Mouse (Mus musculus) layer of hippocampus, postnatal 36 days (tissue): ENCODE results near the gene Vps29. TPM values are rescaled to one million over a fixed set of nuclear protein-coding genes. Genes with fewer than 3 reads are reported as not detected.

Source experiments
- DNase-seq, 2 experiments: peaks; one replicate each; pipeline ENCODE4 v3.0.0; 2022
- total RNA-seq, 2 experiments: library from RNA; stranded (reverse); gene quantifications; 2 replicates each; pipeline ENCODE4 v1.2.3; 2021

Gene Vps29
- total RNA-seq, 2 experiments from 2014 or later = 173 to 175 TPM

DNA sequence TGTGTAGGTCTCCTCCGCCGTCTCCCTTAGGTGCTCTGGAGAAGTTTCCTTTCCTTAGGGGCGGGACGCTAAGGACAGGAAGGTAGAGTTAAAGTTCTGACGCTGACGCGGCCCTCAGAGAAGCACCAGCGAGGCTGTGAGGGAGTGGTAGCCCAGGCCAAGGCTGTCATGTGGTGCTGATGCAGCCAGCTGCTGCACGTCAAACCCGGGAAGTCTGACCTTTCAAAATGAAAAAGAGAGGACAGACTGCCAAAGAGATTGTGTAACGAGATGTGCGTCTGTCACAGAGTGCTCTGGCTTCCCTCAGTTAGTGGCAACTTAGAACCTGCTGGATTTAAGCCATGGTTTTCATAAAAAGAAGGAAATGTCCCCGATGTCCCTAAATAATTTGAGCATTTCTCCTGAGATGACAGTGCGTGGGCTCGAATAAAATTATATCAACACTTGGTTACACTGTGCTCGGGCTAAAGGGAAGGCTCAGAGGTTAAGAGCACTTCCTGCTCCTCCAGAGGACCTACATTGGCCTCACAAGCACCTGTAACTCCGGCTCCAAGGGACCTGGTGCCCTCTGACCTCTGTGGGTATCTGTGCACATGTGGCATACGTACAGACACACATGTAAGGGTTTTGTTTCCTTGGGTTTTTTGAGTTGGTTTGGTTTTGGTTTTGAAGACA lies 46.6 kb downstream of the Vps29 start:
- peak; percentile 53 to 56 for DNase-seq

DNA sequence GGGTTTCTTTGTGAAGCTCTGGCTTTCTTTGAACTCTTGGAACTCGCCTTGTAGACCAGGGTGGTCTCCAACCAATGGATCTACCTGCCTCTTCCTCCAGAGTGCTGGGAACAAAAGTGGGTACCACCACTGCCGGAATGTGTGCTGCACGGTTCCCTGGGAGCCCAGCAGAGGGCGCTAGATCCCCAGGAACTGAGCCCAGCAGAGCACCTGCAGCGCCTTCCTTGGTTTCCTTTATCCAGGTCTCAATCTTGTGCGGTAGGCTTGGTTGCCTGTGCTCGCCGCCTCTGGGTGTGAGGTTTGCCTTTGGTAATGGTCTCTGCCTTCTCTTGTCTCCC lies 47.1 kb downstream of the Vps29 start:
- DNase-seq = peak; percentile 70 to 75

DNA sequence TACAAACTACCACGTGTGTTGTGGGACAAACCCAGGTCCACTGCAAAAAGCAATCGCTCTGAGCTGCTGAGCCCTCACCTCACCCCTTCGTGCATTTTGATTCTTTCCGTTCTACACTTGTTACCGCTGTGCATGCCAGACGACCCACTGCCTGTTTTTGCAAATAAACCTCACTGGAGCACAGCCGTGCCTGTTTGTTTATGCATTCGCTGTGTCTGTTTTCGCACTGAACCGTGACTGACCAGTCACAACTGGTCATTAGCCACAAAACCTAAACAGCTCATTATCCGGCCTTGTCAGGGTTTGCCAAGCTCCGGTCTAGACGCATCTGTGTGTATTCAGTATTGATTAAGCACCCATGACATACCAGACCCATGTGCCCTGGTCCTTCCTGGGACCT lies 48.0 kb downstream of the Vps29 start:
- DNase-seq = no peak

DNA sequence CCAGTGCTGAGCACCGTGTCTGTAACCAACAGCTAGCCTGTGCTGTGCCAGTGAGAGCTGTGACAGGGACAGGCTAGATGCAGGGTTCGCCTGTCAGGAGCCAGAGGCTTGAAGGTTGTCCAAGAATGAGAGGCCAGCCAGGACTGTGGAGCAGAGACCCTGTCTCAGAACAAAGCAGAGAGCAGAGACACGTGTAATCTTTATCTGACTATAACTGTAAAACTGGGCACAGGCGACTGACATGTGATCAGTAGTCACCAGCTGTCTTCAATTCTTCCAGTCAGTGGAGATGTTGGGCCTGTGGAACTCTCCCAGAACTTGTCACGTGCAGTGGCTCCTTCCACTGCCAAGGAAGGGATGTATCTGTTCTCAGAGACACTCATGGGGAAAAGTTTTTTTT lies 48.6 kb downstream of the Vps29 start:
- DNase-seq = peak in 1 of 2 experiments; percentile 51

DNA sequence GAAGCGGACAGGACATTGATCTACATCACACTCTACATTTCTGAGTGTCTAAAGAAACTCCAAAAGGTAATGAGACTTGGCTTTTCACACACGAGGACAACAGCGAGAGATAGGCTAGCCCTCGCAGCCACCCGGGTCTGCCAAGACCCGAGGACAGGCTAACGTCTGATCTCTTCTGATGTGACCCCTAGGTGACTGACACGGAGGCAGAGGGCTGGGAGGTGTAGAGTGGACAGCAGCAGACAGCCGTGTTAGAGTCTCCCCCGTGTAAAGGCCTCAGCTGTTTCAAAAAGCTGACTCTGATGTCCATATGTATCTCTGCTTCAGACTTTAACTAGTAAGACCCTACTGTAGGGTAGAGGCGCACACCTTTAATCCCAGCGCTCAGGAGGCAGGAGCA lies 49.2 kb downstream of the Vps29 start:
- no peak for DNase-seq

DNA sequence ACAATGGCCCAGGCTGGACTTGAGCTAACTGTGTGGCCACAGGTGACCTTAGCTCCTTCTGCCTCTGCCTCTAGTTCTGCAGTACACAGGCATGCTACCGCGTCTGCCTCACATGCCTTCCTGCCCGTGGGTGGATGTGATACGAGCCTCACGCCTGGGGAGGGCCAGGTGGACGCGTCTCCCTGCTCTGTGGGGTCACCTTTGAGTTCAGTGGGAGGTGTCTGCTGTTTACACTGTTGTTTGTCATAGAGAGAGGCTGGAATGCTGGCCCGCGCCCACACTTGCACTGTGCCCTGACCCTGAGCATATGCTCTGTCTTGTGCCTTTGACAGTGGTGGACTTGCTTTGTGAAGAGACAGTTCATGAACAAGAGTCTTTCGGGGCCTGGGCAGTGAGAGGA lies 51.4 kb downstream of the Vps29 start:
- DNase-seq = no peak

DNA sequence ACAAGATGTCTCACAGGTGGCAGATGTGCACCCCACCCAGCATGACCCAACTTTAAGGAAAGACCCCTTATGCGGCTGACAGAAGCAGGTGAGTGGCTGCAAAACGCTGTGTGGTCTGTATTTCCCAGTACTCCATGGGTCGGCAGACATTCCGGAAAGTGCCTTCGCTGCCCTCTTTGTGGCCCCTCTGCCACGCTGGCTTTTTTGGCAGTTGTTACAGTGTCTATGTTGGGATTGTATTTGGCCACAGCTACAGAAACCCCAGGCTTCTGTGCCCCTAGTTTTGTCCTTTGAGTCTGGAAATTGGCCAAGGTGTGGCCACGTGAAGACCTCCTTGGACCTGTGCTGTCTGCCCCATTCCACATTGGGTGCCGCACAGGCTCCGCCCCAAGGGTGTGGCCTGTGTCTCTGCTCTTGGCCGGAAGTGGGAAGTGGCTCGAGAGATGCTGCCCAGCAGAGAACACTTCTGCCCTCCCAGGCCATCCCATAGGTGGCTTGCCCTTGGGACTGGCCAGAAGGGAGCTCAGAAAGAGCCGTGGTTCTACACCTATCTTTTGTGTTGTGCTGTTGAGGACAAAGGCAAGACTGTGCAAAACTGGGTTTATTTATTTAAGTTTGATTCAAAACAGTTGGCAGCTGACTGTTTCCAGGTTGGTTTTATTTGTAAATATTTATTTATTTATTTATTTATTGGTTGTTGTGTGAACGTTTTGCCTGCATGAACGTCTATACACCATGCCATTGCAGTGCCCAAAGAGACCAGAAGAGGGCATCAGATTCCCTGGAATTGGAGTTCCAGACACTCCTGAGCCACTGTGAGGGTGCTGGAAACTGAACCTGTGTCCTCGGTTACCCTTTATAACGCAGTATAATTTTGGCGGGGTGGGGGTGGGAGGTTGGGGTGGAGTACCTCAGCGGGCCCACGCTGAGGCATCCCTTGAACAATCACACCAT lies 55.8 kb downstream of the Vps29 start:
- DNase-seq = no peak

DNA sequence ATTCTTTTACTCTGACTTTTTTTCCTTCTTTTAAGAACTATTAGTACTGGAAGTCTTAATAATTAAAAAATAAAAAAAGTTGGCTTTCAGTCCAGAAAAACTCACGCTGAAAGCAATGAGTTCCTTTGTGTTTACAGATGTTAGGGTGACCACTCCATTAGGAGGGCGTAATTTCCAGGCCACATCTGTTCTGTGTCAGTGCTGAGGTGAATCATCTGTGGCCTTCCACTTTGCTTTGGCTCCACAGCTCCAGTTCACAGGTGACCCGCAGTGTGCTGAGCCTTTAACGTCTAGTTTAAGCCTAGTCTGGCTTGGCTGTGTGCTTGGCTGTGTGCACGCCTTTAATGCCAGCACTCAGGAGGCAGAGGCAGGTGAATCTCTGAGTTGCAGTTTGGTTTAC lies 57.7 kb downstream of the Vps29 start:
- DNase-seq = no peak

DNA sequence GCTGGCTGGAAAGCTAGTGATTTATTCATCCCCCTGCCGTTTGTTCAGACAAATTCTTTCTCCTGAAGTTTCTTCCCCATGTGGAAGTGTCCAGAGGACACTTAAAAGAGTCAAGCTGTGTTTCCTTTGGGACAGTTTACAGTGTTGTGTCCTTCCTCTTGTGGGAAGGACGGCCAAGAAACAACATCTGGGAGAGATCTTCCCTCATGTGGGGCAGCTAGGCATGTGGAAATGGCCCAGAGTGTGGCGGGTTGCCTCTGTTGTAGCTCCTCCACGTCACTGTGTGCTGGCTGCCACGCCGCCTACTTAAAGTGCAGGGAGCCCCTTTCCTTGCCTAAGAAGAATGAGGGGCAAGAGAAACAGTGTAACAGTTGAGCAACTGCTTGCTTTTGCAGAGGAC lies 58.7 kb downstream of the Vps29 start:
- no peak for DNase-seq

DNA sequence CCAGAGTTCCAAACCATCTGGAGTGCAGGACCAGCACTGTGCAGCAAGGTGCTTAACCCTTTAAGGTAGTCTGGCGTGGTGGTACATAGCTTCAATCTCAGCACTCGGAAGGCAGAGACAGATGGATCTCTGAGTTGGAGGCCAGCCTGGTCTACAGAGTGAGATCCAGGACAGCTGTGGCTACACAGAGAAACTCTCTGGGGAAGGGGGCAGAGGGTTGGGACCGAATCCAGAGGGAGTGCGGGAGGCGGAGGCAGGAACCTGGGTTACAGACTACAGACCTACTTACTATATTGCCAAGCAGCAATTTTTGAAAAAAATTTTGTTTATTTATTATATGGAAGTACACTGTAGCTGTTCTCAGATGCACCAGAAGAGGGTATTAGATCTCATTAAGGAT lies 60.2 kb downstream of the Vps29 start:
- no peak for DNase-seq

Other genes with a start within 250 kb of the Vps29 start
- gene Ccdc63, start 213.5 kb upstream of the Vps29 start, total RNA-seq = 1 to 10 TPM in 1 of 2 experiments, under 1 TPM in 1; 0.68 to 1.1 TPM
- 100 to 1,000 TPM; 223 to 225 TPM for gene Ppp1cc, start 196.1 kb upstream of the Vps29 start, total RNA-seq
- gene Hvcn1, start 147.6 kb upstream of the Vps29 start, total RNA-seq = 1 to 10 TPM; 2.4 to 3.3 TPM
- 10 to 100 TPM; 11.5 to 14.5 TPM for gene Tctn1, start 89.9 kb upstream of the Vps29 start, total RNA-seq
- 10 to 100 TPM; 41.1 to 43.6 TPM for gene Pptc7, start 70.0 kb upstream of the Vps29 start, total RNA-seq
- 1 to 10 TPM; 4.5 to 4.9 TPM for gene Rad9b, start 136 bp upstream of the Vps29 start, total RNA-seq
- 10 to 100 TPM; 29.7 to 31.4 TPM for gene Gpn3, start 17.5 kb downstream of the Vps29 start, total RNA-seq
- 10 to 100 TPM; 76.0 to 81.9 TPM for gene Fam216a, start 18.0 kb downstream of the Vps29 start, total RNA-seq
- 100 to 1,000 TPM; 260 to 262 TPM for gene Arpc3, start 37.5 kb downstream of the Vps29 start, total RNA-seq
- gene Anapc7, start 67.3 kb downstream of the Vps29 start, total RNA-seq = 10 to 100 TPM; 28.6 to 30.5 TPM
- 100 to 1,000 TPM; 639 to 686 TPM for gene Atp2a2, start 147.9 kb downstream of the Vps29 start, total RNA-seq